Mouse (Mus musculus): ENCODE data around the gene 4930564D02Rik.

- TF ChIP-seq POLR2A (IDR thresholded peaks at IDR 0.05; ENCODE audit: insufficient read depth, low read depth, low read length) = no peak
- no peak for TF ChIP-seq CTCF (IDR thresholded peaks at IDR 0.05)
These were observed 30.3 kb upstream of the 4930564D02Rik start for GRCm38 (mm10) chr3:105036281-105036847.
